Mouse (Mus musculus): ENCODE data around the gene Ripk3. TPM values are rescaled to one million over a fixed set of nuclear protein-coding genes. Genes with fewer than 3 reads are reported as not detected.

Gene Ripk3
- total RNA-seq (2021), result 10 to 100 TPM in 1 of 2 experiments, 1 to 10 TPM in 1; 9.4 to 10.7 TPM
- long read RNA-seq, experiment 1, transcript Ripk3-201 (10 exons, 1,892 nt), result major isoform, 12 of 21 reads
- long read RNA-seq, experiment 1, partial matches to known transcripts, result 4 of 21 reads
- long read RNA-seq, experiment 1, other reads (novel, unspliced or antisense), result 2 of 21 reads
- long read RNA-seq, experiment 2, transcript Ripk3-201 (10 exons, 1,892 nt), result major isoform, 9 of 16 reads
- long read RNA-seq, experiment 2, partial matches to known transcripts, result 6 of 16 reads
- long read RNA-seq, experiment 2, other reads (novel, unspliced or antisense), result 0 of 16 reads

GRCm38 (mm10) chr14:55788256-55789050 is at the start of gene Ripk3:
Gene Ripk3 (minus strand): TSS chr14:55788865.
- DNase-seq (ENCODE audit: low spot score in 2 of 2), result peak in 1 of 2 experiments; percentile 32

- DNase-seq (ENCODE audit: low spot score in 2 of 2), result no peak
Measured at GRCm38 (mm10) chr14:55838312-55838711, 49.6 kb upstream of the Ripk3 start.

GRCm38 (mm10) chr14:55834808-55835533 is 46.3 kb upstream of the Ripk3 start:
- DNase-seq (ENCODE audit: low spot score in 2 of 2), result no peak

GRCm38 (mm10) chr14:55833126-55833525 is 44.5 kb upstream of the Ripk3 start:
- no peak for DNase-seq (ENCODE audit: low spot score in 2 of 2)

- DNase-seq (ENCODE audit: low spot score in 2 of 2), result peak in 1 of 2 experiments; percentile 13
Measured at GRCm38 (mm10) chr14:55830331-55830730, 41.7 kb upstream of the Ripk3 start.

GRCm38 (mm10) chr14:55829854-55830253 is 41.2 kb upstream of the Ripk3 start:
- DNase-seq (ENCODE audit: low spot score in 2 of 2), result peak in 1 of 2 experiments; percentile 8

- peak in 1 of 2 experiments; percentile 14 for DNase-seq (ENCODE audit: low spot score in 2 of 2)
Measured at GRCm38 (mm10) chr14:55828716-55829263, 40.1 kb upstream of the Ripk3 start.

GRCm38 (mm10) chr14:55826551-55827340 is 38.1 kb upstream of the Ripk3 start:
- peak; percentile 22 to 43 for DNase-seq (ENCODE audit: low spot score in 2 of 2)

GRCm38 (mm10) chr14:55826142-55826541 is 37.5 kb upstream of the Ripk3 start:
- peak in 1 of 2 experiments; percentile 27 for DNase-seq (ENCODE audit: low spot score in 2 of 2)

GRCm38 (mm10) chr14:55825216-55826051 is 36.8 kb upstream of the Ripk3 start:
- DNase-seq (ENCODE audit: low spot score in 2 of 2), result peak; percentile 25 to 42

- peak; percentile 60 to 81 for DNase-seq (ENCODE audit: low spot score in 2 of 2)
Measured at GRCm38 (mm10) chr14:55824481-55825215, 36.0 kb upstream of the Ripk3 start.

GRCm38 (mm10) chr14:55824001-55824480 is 35.4 kb upstream of the Ripk3 start:
- DNase-seq (ENCODE audit: low spot score in 2 of 2), result peak; percentile 18 to 45

GRCm38 (mm10) chr14:55822991-55823762 is 34.5 kb upstream of the Ripk3 start, which contains the start of gene Nfatc4:
Gene Nfatc4 (plus strand): TSS chr14:55823144.
- peak; percentile 81 to 91 for DNase-seq (ENCODE audit: low spot score in 2 of 2)

GRCm38 (mm10) chr14:55822435-55822990 is 33.8 kb upstream of the Ripk3 start:
- peak; percentile 55 to 79 for DNase-seq (ENCODE audit: low spot score in 2 of 2)

GRCm38 (mm10) chr14:55820576-55820975 is 31.9 kb upstream of the Ripk3 start:
- DNase-seq (ENCODE audit: low spot score in 2 of 2), result peak; percentile 4 to 14

- DNase-seq (ENCODE audit: low spot score in 2 of 2), result peak in 1 of 2 experiments; percentile 12
Measured at GRCm38 (mm10) chr14:55819845-55820405, 31.3 kb upstream of the Ripk3 start.

GRCm38 (mm10) chr14:55815310-55815751 is 26.7 kb upstream of the Ripk3 start:
- DNase-seq (ENCODE audit: low spot score in 2 of 2), result peak in 1 of 2 experiments; percentile 61
